Mouse (Mus musculus): ENCODE measurements around the gene Snph. TPM values are rescaled to one million over a fixed set of nuclear protein-coding genes. Genes with fewer than 3 reads are reported as not detected.
A peak's percentile ranks its signal among the peaks of the same experiment; 100 is the strongest.

The Snph gene
- polyA plus RNA-seq, 1 experiment from 2014 or later, result 2.8 TPM

- no peak overlapping the region for H3K9ac ChIP-seq (ENCODE audit: low read length)
- H3K4me2 ChIP-seq (ENCODE audit: low read length), result no peak overlapping the region
- ATAC-seq (replicated peaks; ENCODE audit: low FRiP score, low TSS enrichment, low read depth), result no peak
- DNase-seq (ENCODE audit: low spot score), result no peak
- H3K9me3 ChIP-seq (ENCODE audit: control insufficient read depth, low read length), result no peaks in the 10 kb centered on the region
- no peaks in the 10 kb centered on the region for H3K4me1 ChIP-seq (replicated peaks; ENCODE audit: control insufficient read depth, insufficient read depth, low read length)
- H3K27me3 ChIP-seq (replicated peaks; ENCODE audit: control insufficient read depth, insufficient read depth, low read length), result no peaks in the 10 kb centered on the region
- 83% methylated on average over 2 of the region's 2 CpGs for WGBS
- no peak overlapping the region for H3K4me3 ChIP-seq (ENCODE audit: low read depth, low read length)
- peaks cover 8% of the 10 kb centered on the region for H3K36me3 ChIP-seq (ENCODE audit: control insufficient read depth, insufficient read depth, low read length)
- no peak overlapping the region for H3K27ac ChIP-seq (ENCODE audit: low read depth)
Measured at GRCm38 (mm10) chr2:151569452-151569851, 62.9 kb downstream of the Snph start.

GRCm38 (mm10) chr2:151566856-151567255 lies 65.5 kb downstream of the Snph start:
- H3K4me3 ChIP-seq (ENCODE audit: low read depth, low read length), result no peak overlapping the region
- H3K36me3 ChIP-seq (ENCODE audit: control insufficient read depth, insufficient read depth, low read length), result peaks cover 30% of the 10 kb centered on the region
- H3K9me3 ChIP-seq (ENCODE audit: control insufficient read depth, low read length), result no peaks in the 10 kb centered on the region
- no peaks in the 10 kb centered on the region for H3K4me1 ChIP-seq (replicated peaks; ENCODE audit: control insufficient read depth, insufficient read depth, low read length)
- no peak overlapping the region for H3K4me2 ChIP-seq (ENCODE audit: low read length)
- H3K27me3 ChIP-seq (replicated peaks; ENCODE audit: control insufficient read depth, insufficient read depth, low read length), result no peaks in the 10 kb centered on the region
- WGBS, result 80% methylated on average over 6 of the region's 6 CpGs
- no peak for ATAC-seq (replicated peaks; ENCODE audit: low FRiP score, low TSS enrichment, low read depth)
- no peak for DNase-seq (ENCODE audit: low spot score)
- no peak overlapping the region for H3K27ac ChIP-seq (ENCODE audit: low read depth)
- no peak overlapping the region for H3K9ac ChIP-seq (ENCODE audit: low read length)

DNA sequence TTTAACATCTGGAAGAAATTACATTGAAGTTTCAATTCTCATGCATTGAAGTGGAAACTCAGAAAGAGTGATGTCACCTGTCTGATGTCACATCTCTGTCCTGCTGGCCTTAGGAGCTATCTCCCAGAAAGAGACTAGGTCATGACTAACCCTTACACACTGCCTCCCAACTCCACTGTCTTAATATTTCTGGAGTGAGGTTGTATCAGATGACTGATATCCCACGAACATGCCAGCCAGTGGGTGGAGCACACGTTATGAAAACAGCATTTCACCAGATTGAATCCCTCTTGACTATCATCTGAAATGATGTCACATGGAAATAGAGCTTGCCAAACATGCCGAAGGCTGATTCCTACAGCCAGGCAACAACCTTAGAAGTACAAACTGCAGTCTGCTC lies 67.4 kb downstream of the Snph start:
- no peak for ATAC-seq (replicated peaks; ENCODE audit: low FRiP score, low TSS enrichment, low read depth)
- H3K9me3 ChIP-seq (ENCODE audit: control insufficient read depth, low read length), result no peaks in the 10 kb centered on the region
- H3K4me1 ChIP-seq (replicated peaks; ENCODE audit: control insufficient read depth, insufficient read depth, low read length), result no peaks in the 10 kb centered on the region
- DNase-seq (ENCODE audit: low spot score), result no peak
- H3K36me3 ChIP-seq (ENCODE audit: control insufficient read depth, insufficient read depth, low read length), result peaks cover 49% of the 10 kb centered on the region
- H3K27me3 ChIP-seq (replicated peaks; ENCODE audit: control insufficient read depth, insufficient read depth, low read length), result no peaks in the 10 kb centered on the region
- no peak overlapping the region for H3K4me2 ChIP-seq (ENCODE audit: low read length)
- H3K27ac ChIP-seq (ENCODE audit: low read depth), result no peak overlapping the region
- 71% methylated on average over 3 of the region's 3 CpGs for WGBS
- H3K4me3 ChIP-seq (ENCODE audit: low read depth, low read length), result no peak overlapping the region
- no peak overlapping the region for H3K9ac ChIP-seq (ENCODE audit: low read length)

GRCm38 (mm10) chr2:151564006-151564405 lies 68.4 kb downstream of the Snph start:
- Histone ChIP-seq H3K27me3 (replicated peaks; ENCODE audit: control insufficient read depth, insufficient read depth, low read length) (no peaks in the 10 kb centered on the region), H3K9me3 (ENCODE audit: control insufficient read depth, low read length) (no peaks in the 10 kb centered on the region), H3K4me3 (ENCODE audit: low read depth, low read length) (no peak overlapping the region), H3K36me3 (ENCODE audit: control insufficient read depth, insufficient read depth, low read length) (peaks cover 59% of the 10 kb centered on the region), H3K4me1 (replicated peaks; ENCODE audit: control insufficient read depth, insufficient read depth, low read length) (no peaks in the 10 kb centered on the region), H3K27ac (ENCODE audit: low read depth) (no peak overlapping the region), H3K9ac (ENCODE audit: low read length) (no peak overlapping the region), H3K4me2 (ENCODE audit: low read length) (no peak overlapping the region)
- ATAC-seq (replicated peaks; ENCODE audit: low FRiP score, low TSS enrichment, low read depth) (no peak), DNase-seq (ENCODE audit: low spot score) (no peak)
- WGBS, result 88% methylated on average over 1 of the region's 1 CpGs

GRCm38 (mm10) chr2:151562930-151563921 lies 69.2 kb downstream of the Snph start:
- no peak overlapping the region for H3K27ac ChIP-seq (ENCODE audit: low read depth)
- DNase-seq (ENCODE audit: low spot score), result peak; percentile 60
- ATAC-seq (replicated peaks; ENCODE audit: low FRiP score, low TSS enrichment, low read depth), result peak; percentile 79
- H3K9me3 ChIP-seq (ENCODE audit: control insufficient read depth, low read length), result no peaks in the 10 kb centered on the region
- no peaks in the 10 kb centered on the region for H3K4me1 ChIP-seq (replicated peaks; ENCODE audit: control insufficient read depth, insufficient read depth, low read length)
- no peak overlapping the region for H3K9ac ChIP-seq (ENCODE audit: low read length)
- H3K4me3 ChIP-seq (ENCODE audit: low read depth, low read length), result no peak overlapping the region
- WGBS, result 78% methylated on average over 7 of the region's 7 CpGs
- H3K36me3 ChIP-seq (ENCODE audit: control insufficient read depth, insufficient read depth, low read length), result peaks cover 67% of the 10 kb centered on the region
- H3K27me3 ChIP-seq (replicated peaks; ENCODE audit: control insufficient read depth, insufficient read depth, low read length), result no peaks in the 10 kb centered on the region
- no peak overlapping the region for H3K4me2 ChIP-seq (ENCODE audit: low read length)

DNA sequence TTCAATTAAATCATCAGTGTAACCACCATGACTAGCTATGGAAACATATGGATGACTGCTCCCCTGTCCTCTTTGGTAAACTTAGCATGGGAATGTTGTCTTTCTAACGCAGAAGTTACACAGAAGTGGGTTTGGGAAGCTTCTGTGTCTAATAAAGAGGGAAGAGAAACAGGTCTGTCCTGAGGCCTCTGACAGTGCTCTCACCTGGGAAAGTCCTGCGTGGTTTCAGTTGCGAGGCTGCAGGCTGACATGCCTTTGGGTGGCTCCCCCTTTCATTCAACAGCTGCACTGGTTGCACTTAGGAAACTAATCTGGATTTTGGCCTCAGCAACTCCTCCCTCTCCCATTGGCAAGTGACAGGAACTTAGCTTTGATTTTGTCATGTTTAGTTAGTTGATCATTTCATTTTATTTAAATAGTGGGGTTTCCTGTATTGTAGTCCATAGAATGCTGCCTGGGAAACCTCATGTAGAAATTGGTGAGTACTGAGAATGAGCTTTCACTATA lies 82.7 kb downstream of the Snph start:
- DNase-seq (ENCODE audit: low spot score), result no peak
- WGBS, result 92% methylated on average over 3 of the region's 3 CpGs
- ATAC-seq (replicated peaks; ENCODE audit: low FRiP score, low TSS enrichment, low read depth), result no peak

DNA sequence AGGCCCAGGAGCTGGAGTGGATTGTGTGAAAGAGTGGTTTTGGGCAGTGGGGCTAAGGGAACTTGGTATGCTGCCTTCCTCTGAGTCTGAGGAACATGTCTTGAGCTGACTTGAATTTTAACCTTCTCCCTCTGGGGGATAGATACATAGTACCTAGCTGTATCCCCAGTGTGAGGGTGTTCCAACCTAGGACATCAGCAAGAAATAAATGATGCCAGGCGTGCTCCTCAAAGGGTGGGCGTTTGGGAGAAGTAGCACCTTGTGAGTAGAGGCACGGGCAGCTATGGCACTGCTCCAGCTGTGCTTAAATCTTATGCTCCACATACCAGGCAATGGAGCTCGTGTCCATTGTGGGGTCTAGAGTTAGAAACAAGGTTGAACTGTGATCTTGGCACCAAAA lies 85.8 kb downstream of the Snph start:
- Histone ChIP-seq H3K27ac (ENCODE audit: low read depth) (no peak overlapping the region), H3K27me3 (replicated peaks; ENCODE audit: control insufficient read depth, insufficient read depth, low read length) (no peaks in the 10 kb centered on the region), H3K4me3 (ENCODE audit: low read depth, low read length) (no peak overlapping the region), H3K4me2 (ENCODE audit: low read length) (no peak overlapping the region), H3K9ac (ENCODE audit: low read length) (no peak overlapping the region), H3K9me3 (ENCODE audit: control insufficient read depth, low read length) (no peaks in the 10 kb centered on the region), H3K36me3 (ENCODE audit: control insufficient read depth, insufficient read depth, low read length) (peaks cover 70% of the 10 kb centered on the region), H3K4me1 (replicated peaks; ENCODE audit: control insufficient read depth, insufficient read depth, low read length) (peaks cover 21% of the 10 kb centered on the region)
- ATAC-seq (replicated peaks; ENCODE audit: low FRiP score, low TSS enrichment, low read depth) (no peak), DNase-seq (ENCODE audit: low spot score) (no peak)
- 92% methylated on average over 4 of the region's 4 CpGs for WGBS

More for the DNA sequence above, 82.7 kb downstream of the Snph start:
- H3K4me1 ChIP-seq (replicated peaks; ENCODE audit: control insufficient read depth, insufficient read depth, low read length), result peaks cover 10% of the 10 kb centered on the region
- H3K4me3 ChIP-seq (ENCODE audit: low read depth, low read length), result no peak overlapping the region
- H3K36me3 ChIP-seq (ENCODE audit: control insufficient read depth, insufficient read depth, low read length), result peaks cover 91% of the 10 kb centered on the region
- H3K4me2 ChIP-seq (ENCODE audit: low read length), result no peak overlapping the region
- H3K27ac ChIP-seq (ENCODE audit: low read depth), result no peak overlapping the region
- H3K9ac ChIP-seq (ENCODE audit: low read length), result no peak overlapping the region
- H3K9me3 ChIP-seq (ENCODE audit: control insufficient read depth, low read length), result no peaks in the 10 kb centered on the region
- no peaks in the 10 kb centered on the region for H3K27me3 ChIP-seq (replicated peaks; ENCODE audit: control insufficient read depth, insufficient read depth, low read length)

DNA sequence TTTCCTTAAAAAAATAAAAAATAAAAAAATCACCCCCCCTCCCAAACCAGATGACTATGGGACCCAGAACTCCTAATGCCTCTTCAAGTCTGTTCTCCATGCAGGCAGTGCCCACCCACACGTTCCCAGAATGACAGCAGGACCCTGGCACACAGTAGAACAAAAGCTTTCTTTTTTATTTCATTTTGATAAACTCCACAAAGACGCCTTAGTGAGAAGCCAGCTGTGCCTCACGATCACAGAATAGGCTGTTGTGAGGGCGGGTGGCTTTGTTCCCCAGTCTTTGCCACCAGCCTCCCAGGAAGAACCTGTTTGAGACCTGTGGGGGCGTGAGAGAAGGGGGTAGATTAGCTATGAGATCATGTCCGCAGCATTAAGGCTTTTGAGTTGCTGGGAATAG lies 87.7 kb downstream of the Snph start:
- Histone ChIP-seq H3K36me3 (ENCODE audit: control insufficient read depth, insufficient read depth, low read length) (peaks cover 52% of the 10 kb centered on the region), H3K4me3 (ENCODE audit: low read depth, low read length) (no peak overlapping the region; the same call in 1 of the 2 replicates), H3K4me1 (replicated peaks; ENCODE audit: control insufficient read depth, insufficient read depth, low read length) (peaks cover 24% of the 10 kb centered on the region), H3K27me3 (replicated peaks; ENCODE audit: control insufficient read depth, insufficient read depth, low read length) (no peaks in the 10 kb centered on the region), H3K9me3 (ENCODE audit: control insufficient read depth, low read length) (no peaks in the 10 kb centered on the region), H3K4me2 (ENCODE audit: low read length) (peak overlapping the region; percentile 76), H3K27ac (ENCODE audit: low read depth) (no peak overlapping the region), H3K9ac (ENCODE audit: low read length) (no peak overlapping the region)
- ATAC-seq (replicated peaks; ENCODE audit: low FRiP score, low TSS enrichment, low read depth), result no peak
- no peak for DNase-seq (ENCODE audit: low spot score)
- WGBS, result 69% methylated on average over 6 of the region's 6 CpGs
